Mouse (Mus musculus): ENCODE measurements around the gene Hivep3.

DNA sequence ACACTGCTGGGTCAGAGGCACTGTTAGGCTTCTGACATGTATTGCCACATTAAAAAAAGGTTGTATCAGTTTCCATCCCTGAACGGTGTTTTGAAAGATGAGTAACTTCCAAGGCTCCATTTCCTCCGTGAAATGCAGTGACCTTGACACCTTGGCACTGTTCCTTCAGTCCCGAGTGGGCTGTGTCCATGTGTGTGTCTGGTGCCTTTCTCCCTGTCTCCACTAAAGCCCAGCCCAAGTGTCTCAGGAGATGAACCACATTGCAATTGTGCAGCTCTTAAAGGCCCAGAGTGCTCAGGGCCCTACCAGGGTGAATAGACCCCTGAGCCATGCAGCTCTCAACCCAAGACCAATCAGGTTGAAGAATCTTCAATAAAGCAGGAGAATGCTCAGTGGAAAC is 153.0 kb downstream of the Hivep3 start:
- TF ChIP-seq MAFK (IDR thresholded peaks at IDR 0.05; ENCODE audit: insufficient replicate concordance, low read length) (no peak), JUND (conservative IDR thresholded peaks at IDR 0.05; ENCODE audit: low read depth, low read length) (no peak), HCFC1 (IDR thresholded peaks at IDR 0.05; ENCODE audit: low read depth, low read length) (no peak), CTCF (conservative IDR thresholded peaks at IDR 0.05 in 1 of 2, IDR thresholded peaks at IDR 0.05 in 1 of 2; ENCODE audit: low read depth in 2 of 2, low read length in 2 of 2) (no peak), ZKSCAN1 (IDR thresholded peaks at IDR 0.05; ENCODE audit: borderline replicate concordance, low read depth, low read length) (no peak), UBTF (IDR thresholded peaks at IDR 0.05; ENCODE audit: low read depth, low read length) (no peak), SMC3 (IDR thresholded peaks at IDR 0.05; ENCODE audit: low read depth, low read length) (no peak), POLR2A (IDR thresholded peaks at IDR 0.05; ENCODE audit: low read depth, low read length) (no peak)
